Mouse (Mus musculus) heart, postnatal 0 days (tissue): ENCODE measurements around the gene Tmem156.

Experiments used
- CTCF ChIP-seq: IDR thresholded peaks from 2 replicates; pipeline ENCODE4 v1.5.1; 2016; ENCODE audit warnings: antibody characterized with exemption, control low read depth, low read depth
- EP300 ChIP-seq: IDR thresholded peaks from 2 replicates; pipeline ENCODE4 v1.6.1; 2016; ENCODE audit warnings: antibody characterized with exemption, low read depth

GRCm38 (mm10) chr5:65089707-65090106, 2.2 kb downstream of the Tmem156 start:
- no peak for TF ChIP-seq CTCF
- no peak for TF ChIP-seq EP300
